Mouse (Mus musculus): ENCODE data around the gene Akap2.

- no peak for TF ChIP-seq CTCF (IDR thresholded peaks at IDR 0.05; ENCODE audit: low read depth)
- no peak for TF ChIP-seq EP300 (optimal IDR thresholded peaks at IDR 0.05)
Observed at GRCm38 (mm10) chr4:57782549-57783390, 65.3 kb downstream of the Akap2 start.

All from stomach, postnatal 0 days (tissue).